Mouse (Mus musculus): ENCODE data around the gene Iqcc. TPM values are rescaled to one million over a fixed set of nuclear protein-coding genes. Genes with fewer than 3 reads are reported as not detected.

Gene Iqcc
- total RNA-seq, 2 experiments from 2014 or later = 29.8 to 37.0 TPM

GRCm38 (mm10) chr4:129584884-129585608 lies 33.9 kb downstream of the Iqcc start:
- peak; percentile 84 to 86 for DNase-seq (ENCODE audit: low spot score in 2 of 2)
- intact Hi-C loops (cut with DNase I) = loop anchor here (2.0 kb wide), 1 partner anchor 24 kb away; no protein-coding TSS in a partner anchor

GRCm38 (mm10) chr4:129584370-129584769 lies 34.5 kb downstream of the Iqcc start:
- intact Hi-C loops (cut with DNase I) = loop anchor here (2.0 kb wide), 1 partner anchor 24 kb away; no protein-coding TSS in a partner anchor
- no peak for DNase-seq (ENCODE audit: low spot score in 2 of 2)

- no peak for DNase-seq (ENCODE audit: low spot score in 2 of 2)
- intact Hi-C loops (cut with DNase I) = no loop called here
Observed at GRCm38 (mm10) chr4:129582251-129582650, 36.6 kb downstream of the Iqcc start.

- DNase-seq (ENCODE audit: low spot score in 2 of 2) = no peak
- intact Hi-C loops (cut with DNase I) = no loop called here
Observed at GRCm38 (mm10) chr4:129580347-129580746, 38.6 kb downstream of the Iqcc start.

- peak in 1 of 2 experiments; percentile 38 for DNase-seq (ENCODE audit: low spot score in 2 of 2)
- intact Hi-C loops (cut with DNase I) = no loop called here
Observed at GRCm38 (mm10) chr4:129578466-129578865, 40.4 kb downstream of the Iqcc start, which contains the start of gene Fam167b. Gene Fam167b (minus strand): TSS chr4:129578549.

- intact Hi-C loops (cut with DNase I) = no loop called here
- DNase-seq (ENCODE audit: low spot score in 2 of 2) = no peak
Observed at GRCm38 (mm10) chr4:129577688-129578087, 41.2 kb downstream of the Iqcc start.

GRCm38 (mm10) chr4:129576863-129577491 lies 41.9 kb downstream of the Iqcc start:
- peak; percentile 41 to 50 for DNase-seq (ENCODE audit: low spot score in 2 of 2)
- intact Hi-C loops (cut with DNase I) = no loop called here

GRCm38 (mm10) chr4:129575171-129575844 lies 43.6 kb downstream of the Iqcc start:
- intact Hi-C loops (cut with DNase I) = no loop called here
- no peak for DNase-seq (ENCODE audit: low spot score in 2 of 2)

- intact Hi-C loops (cut with DNase I) = no loop called here
- DNase-seq (ENCODE audit: low spot score in 2 of 2) = no peak
Observed at GRCm38 (mm10) chr4:129573430-129573829, 45.5 kb downstream of the Iqcc start, which contains the start of gene Lck. Gene Lck (minus strand): TSS chr4:129573641.

GRCm38 (mm10) chr4:129573093-129573370 lies 45.9 kb downstream of the Iqcc start:
- intact Hi-C loops (cut with DNase I) = no loop called here
- no peak for DNase-seq (ENCODE audit: low spot score in 2 of 2)

- DNase-seq (ENCODE audit: low spot score in 2 of 2) = no peak
- intact Hi-C loops (cut with DNase I) = no loop called here
Observed at GRCm38 (mm10) chr4:129572236-129573092, 46.4 kb downstream of the Iqcc start.

- intact Hi-C loops (cut with DNase I) = no loop called here
- DNase-seq (ENCODE audit: low spot score in 2 of 2) = no peak
Observed at GRCm38 (mm10) chr4:129571551-129572084, 47.3 kb downstream of the Iqcc start.

GRCm38 (mm10) chr4:129570028-129570427 lies 48.9 kb downstream of the Iqcc start:
- DNase-seq (ENCODE audit: low spot score in 2 of 2) = no peak
- intact Hi-C loops (cut with DNase I) = no loop called here

GRCm38 (mm10) chr4:129568366-129568765 lies 50.5 kb downstream of the Iqcc start:
- intact Hi-C loops (cut with DNase I) = no loop called here

GRCm38 (mm10) chr4:129565139-129565538 lies 53.8 kb downstream of the Iqcc start:
- no peak for DNase-seq (ENCODE audit: low spot score in 2 of 2)
- intact Hi-C loops (cut with DNase I) = no loop called here

More at GRCm38 (mm10) chr4:129568366-129568765, 50.5 kb downstream of the Iqcc start:
- no peak for DNase-seq (ENCODE audit: low spot score in 2 of 2)

Other genes with a start within 250 kb of the Iqcc start
- gene Zbtb8a, start 241.0 kb downstream of the Iqcc start, total RNA-seq (2021) = 1 to 10 TPM; 5.8 to 5.9 TPM
- gene Zbtb8b, start 178.2 kb downstream of the Iqcc start, total RNA-seq (2021) = 1 to 10 TPM; 4.5 to 4.6 TPM
- gene Bsdc1, start 157.5 kb downstream of the Iqcc start, total RNA-seq (2021) = 10 to 100 TPM; 51.7 to 58.8 TPM
- gene Tssk3, start 128.1 kb downstream of the Iqcc start, total RNA-seq (2021) = under 1 TPM; 0.25 to 0.37 TPM
- not detected for gene Fam229a, start 127.9 kb downstream of the Iqcc start, total RNA-seq (2021)
- 100 to 1,000 TPM; 196 to 227 TPM for gene Marcksl1, start 105.5 kb downstream of the Iqcc start, total RNA-seq (2021)
- 10 to 100 TPM; 28.5 to 31.6 TPM for gene Hdac1, start 76.4 kb downstream of the Iqcc start, total RNA-seq (2021)
- gene Lck, start 45.5 kb downstream of the Iqcc start, total RNA-seq (2021) = 1 to 10 TPM; 2.5 to 2.7 TPM
- gene Fam167b, start 40.5 kb downstream of the Iqcc start, total RNA-seq (2021) = under 1 TPM in 1 of 2 experiments, not detected in 1; 0.50 TPM
- gene Eif3i, start 18.5 kb downstream of the Iqcc start, total RNA-seq (2021) = 100 to 1,000 TPM; 133 to 136 TPM
- 10 to 100 TPM; 96.6 to 96.8 TPM for gene Tmem234, start 18.4 kb downstream of the Iqcc start, total RNA-seq (2021)
- 1 to 10 TPM; 4.3 to 4.7 TPM for gene Dcdc2b, start 4.8 kb downstream of the Iqcc start, total RNA-seq (2021)
- gene Ccdc28b, start 4.8 kb upstream of the Iqcc start, total RNA-seq (2021) = 10 to 100 TPM; 66.5 to 67.5 TPM
- gene Txlna, start 22.0 kb upstream of the Iqcc start, total RNA-seq (2021) = 10 to 100 TPM; 41.2 to 43.4 TPM
- gene Kpna6, start 53.7 kb upstream of the Iqcc start, total RNA-seq (2021) = 100 to 1,000 TPM in 1 of 2 experiments, 10 to 100 TPM in 1; 86.5 to 106 TPM
- gene Tmem39b, start 77.7 kb upstream of the Iqcc start, total RNA-seq (2021) = 10 to 100 TPM; 13.0 to 13.4 TPM
- 10 to 100 TPM; 87.6 to 88.7 TPM for gene Khdrbs1, start 123.2 kb upstream of the Iqcc start, total RNA-seq (2021)
- 100 to 1,000 TPM; 115 to 138 TPM for gene Ptp4a2, start 192.1 kb upstream of the Iqcc start, total RNA-seq (2021)

All from left cerebral cortex, postnatal 25 days (tissue).